18 mouse cellular contexts compared by ENCODE assay signal in the genomic region with DNA sequence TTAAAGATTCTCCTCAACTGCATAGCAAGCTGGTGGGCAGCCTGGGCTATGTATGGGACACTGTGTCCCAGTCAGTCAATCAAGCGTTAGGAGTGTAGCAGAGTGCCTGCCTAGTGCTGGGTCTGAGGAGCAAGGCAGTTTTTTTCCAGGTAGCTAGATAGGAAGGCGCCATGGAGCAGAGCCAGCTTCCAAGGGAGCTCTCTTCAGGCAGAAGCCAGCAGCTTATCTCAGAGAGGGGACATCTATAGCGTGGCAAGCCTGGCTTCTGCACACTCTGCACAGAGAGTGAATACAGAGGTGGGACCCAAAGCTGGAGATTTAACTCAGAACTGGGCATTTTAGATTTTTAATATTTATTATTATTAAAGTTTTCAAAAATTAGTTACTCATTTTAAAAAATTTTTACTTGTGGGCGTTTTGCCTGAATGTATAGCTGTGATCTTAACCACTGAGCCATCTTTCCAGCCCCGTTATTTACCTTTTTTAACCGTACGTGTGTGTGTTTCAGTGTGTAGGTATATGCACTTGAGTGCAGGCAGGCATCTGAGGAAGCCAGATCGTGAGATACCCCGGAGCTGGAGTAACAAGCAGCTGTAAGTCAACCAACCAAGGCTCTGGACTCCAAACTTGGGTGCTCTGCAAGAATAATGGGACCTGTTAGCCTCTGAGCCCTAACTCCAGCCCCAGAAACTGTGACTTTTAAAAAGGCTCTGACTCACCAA. TPM values are rescaled to one million over a fixed set of nuclear protein-coding genes. Genes with fewer than 3 reads are reported as not detected.
DNase-seq lines count a peak whose midpoint lies in the region; ATAC-seq and TF ChIP-seq lines count a peak whose summit lies in the region.
"Had no signal": no experiment of that assay in that cellular context is flagged by ENCODE, and none has a peak within 500 bp of the region (broad histone marks: within the 10 kb centered on the region; RNA-seq: fewer than 3 reads in every experiment).

No protein-coding gene starts in this region.

- no peak overlapping the region for H3K4me3 ChIP-seq in heart, embryonic 13.5 days
- no peak overlapping the region for H3K4me3 ChIP-seq in stomach, embryonic 15.5 days (replicated peaks)
- H3K4me3 ChIP-seq in stomach, postnatal 0 days (ENCODE audit: low read depth, low read length): no peak overlapping the region
- no peak overlapping the region for H3K4me3 ChIP-seq in midbrain, postnatal 0 days (ENCODE audit: low read depth, low read length)
- H3K4me3 ChIP-seq: megakaryocyte, embryonic 14.5 days had no signal

- no peaks in the 10 kb centered on the region for H3K27me3 ChIP-seq in heart, embryonic 13.5 days (replicated peaks)
- H3K27me3 ChIP-seq in stomach, embryonic 15.5 days (replicated peaks): no peaks in the 10 kb centered on the region
- H3K27me3 ChIP-seq in stomach, postnatal 0 days (ENCODE audit: control insufficient read depth, insufficient read depth, low read length): no peaks in the 10 kb centered on the region
- no peaks in the 10 kb centered on the region for H3K27me3 ChIP-seq in midbrain, postnatal 0 days (ENCODE audit: insufficient read depth, low read length)
- H3K27me3 ChIP-seq: megakaryocyte, embryonic 14.5 days had no signal

- H3K36me3 ChIP-seq in heart, embryonic 13.5 days: no peaks in the 10 kb centered on the region
- H3K36me3 ChIP-seq in stomach, embryonic 15.5 days: no peaks in the 10 kb centered on the region
- H3K36me3 ChIP-seq in stomach, postnatal 0 days (ENCODE audit: control insufficient read depth, insufficient read depth, low read length): no peaks in the 10 kb centered on the region
- no peaks in the 10 kb centered on the region for H3K36me3 ChIP-seq in midbrain, postnatal 0 days (ENCODE audit: insufficient read depth, low read length)

- H3K27ac ChIP-seq in heart, embryonic 13.5 days (replicated peaks): peak overlapping the region; percentile 51
- peak overlapping the region; percentile 36; the same call in 1 of the 2 replicates for H3K27ac ChIP-seq in stomach, embryonic 15.5 days
- H3K27ac ChIP-seq in stomach, postnatal 0 days (replicated peaks): no peak overlapping the region
- H3K27ac ChIP-seq in midbrain, postnatal 0 days (ENCODE audit: low read depth, low read length): no peak overlapping the region
- H3K27ac ChIP-seq: hindbrain, postnatal 0 days had no signal

- no peak overlapping the region for H3K9ac ChIP-seq in heart, embryonic 13.5 days
- no peak overlapping the region for H3K9ac ChIP-seq in stomach, embryonic 15.5 days
- H3K9ac ChIP-seq in stomach, postnatal 0 days (ENCODE audit: low read length): no peak overlapping the region
- no peak overlapping the region for H3K9ac ChIP-seq in midbrain, postnatal 0 days (replicated peaks; ENCODE audit: low read length, poor library complexity, severe bottlenecking)

- peak; percentile 49 to 61 for DNase-seq in cerebellum, postnatal 10 days
- no peak for DNase-seq in heart, postnatal 25 days (ENCODE audit: low spot score)
- no peak for DNase-seq in stomach, postnatal 0 days (ENCODE audit: low spot score)
- DNase-seq in midbrain, postnatal 0 days (ENCODE audit: low spot score): no peak
- DNase-seq in retina, embryonic 14.5 days (ENCODE audit: low spot score): no peak
- DNase-seq: kidney, adult 18-20 months; right cerebral cortex, adult 18-20 months; thymus, adult 18-20 months had no signal

- H3K9me3 ChIP-seq in heart, embryonic 13.5 days: peaks cover 5% of the 10 kb centered on the region; the same call in 1 of the 2 replicates
- no peaks in the 10 kb centered on the region for H3K9me3 ChIP-seq in stomach, embryonic 15.5 days
- H3K9me3 ChIP-seq in stomach, postnatal 0 days (ENCODE audit: control insufficient read depth, low read length): no peaks in the 10 kb centered on the region
- no peaks in the 10 kb centered on the region for H3K9me3 ChIP-seq in midbrain, postnatal 0 days (ENCODE audit: low read length)

- intact Hi-C loops in heart, postnatal 25 days (cut with DNase I): no loop called here

- H3K4me2 ChIP-seq in heart, embryonic 13.5 days: no peak overlapping the region
- no peak overlapping the region for H3K4me2 ChIP-seq in stomach, embryonic 15.5 days
- no peak overlapping the region for H3K4me2 ChIP-seq in stomach, postnatal 0 days (replicated peaks; ENCODE audit: low read depth)
- H3K4me2 ChIP-seq in midbrain, postnatal 0 days (ENCODE audit: low read depth, low read length, poor library complexity, severe bottlenecking): no peak overlapping the region

- 50% methylated on average over 9 of the region's 9 CpGs for WGBS in heart, embryonic 13.5 days
- 69% methylated on average over 9 of the region's 9 CpGs for WGBS in stomach, embryonic 15.5 days
- WGBS in stomach, postnatal 0 days: 72% methylated on average over 9 of the region's 9 CpGs
- WGBS in midbrain, postnatal 0 days: 88% methylated on average over 9 of the region's 9 CpGs

- peaks cover 19% of the 10 kb centered on the region for H3K4me1 ChIP-seq in heart, embryonic 13.5 days
- peaks cover 10% of the 10 kb centered on the region for H3K4me1 ChIP-seq in stomach, embryonic 15.5 days
- no peaks in the 10 kb centered on the region for H3K4me1 ChIP-seq in stomach, postnatal 0 days (replicated peaks; ENCODE audit: control insufficient read depth, insufficient read depth)
- H3K4me1 ChIP-seq in midbrain, postnatal 0 days (ENCODE audit: insufficient read depth, low read length): no peaks in the 10 kb centered on the region

- ATAC-seq in cerebellum, adult (ENCODE audit: insufficient number of reproducible peaks, low FRiP score, low TSS enrichment): no peak
- ATAC-seq in heart, embryonic 13.5 days (ENCODE audit: extremely low read depth, insufficient number of reproducible peaks, low FRiP score, low TSS enrichment): no peak
- ATAC-seq in stomach, embryonic 15.5 days (ENCODE audit: insufficient read depth, low FRiP score, low read depth): no peak
- ATAC-seq in stomach, postnatal 0 days (ENCODE audit: low FRiP score, low TSS enrichment): no peak; the same call in 1 of the 2 replicates
- no peak for ATAC-seq in midbrain, postnatal 0 days (ENCODE audit: low FRiP score)
- ATAC-seq: activated CD4-positive, CD25-positive, alpha-beta regulatory T cell, adult 4 months; forebrain, embryonic 14.5 days; hindbrain, postnatal 0 days; lung, postnatal 0 days; midbrain, embryonic 16.5 days had no signal

- no peak for TF ChIP-seq EP300 in stomach, postnatal 0 days (optimal IDR thresholded peaks at IDR 0.05)

- no peak for TF ChIP-seq CTCF in stomach, postnatal 0 days (IDR thresholded peaks at IDR 0.05; ENCODE audit: low read depth)
- TF ChIP-seq CTCF in midbrain, postnatal 0 days (IDR thresholded peaks at IDR 0.05): no peak

RNA-seq across cellular contexts. Expression of gene Arrb1, which starts 19.0 kb away (rescaled TPM):
- 6.8 and 8.4 TPM in 2 replicates for polyA plus RNA-seq in heart, embryonic 13.5 days (2015; fragmentation: Nextera tagmentation; extraction: Ambion mirVana)
- total RNA-seq in heart, postnatal 25 days (2021): 10 to 100 TPM; 17.2 to 26.4 TPM
- 11.4 and 13.5 TPM in 2 replicates for polyA plus RNA-seq in stomach, embryonic 15.5 days (2015; fragmentation: Nextera tagmentation; extraction: Ambion mirVana)
- 3.6 and 4.4 TPM in 2 replicates for polyA plus RNA-seq in stomach, postnatal 0 days (2015; fragmentation: Nextera tagmentation; extraction: Ambion mirVana)
- total RNA-seq in midbrain, postnatal 0 days (2014; rRNA removed): 118 and 163 TPM in 2 replicates
- polyA plus RNA-seq in midbrain, postnatal 0 days (2015; fragmentation: Nextera tagmentation; extraction: Ambion mirVana): 14.2 and 15.0 TPM in 2 replicates

RNA-seq across cellular contexts. Expression of gene Rps3, which starts 32.7 kb away (rescaled TPM):
- 492 and 539 TPM in 2 replicates for polyA plus RNA-seq in heart, embryonic 13.5 days (2015; fragmentation: Nextera tagmentation; extraction: Ambion mirVana)
- total RNA-seq in heart, postnatal 25 days (2021): 100 to 1,000 TPM; 306 to 340 TPM
- polyA plus RNA-seq in stomach, embryonic 15.5 days (2015; fragmentation: Nextera tagmentation; extraction: Ambion mirVana): 765 and 776 TPM in 2 replicates
- polyA plus RNA-seq in stomach, postnatal 0 days (2015; fragmentation: Nextera tagmentation; extraction: Ambion mirVana): 688 and 733 TPM in 2 replicates
- 440 and 661 TPM in 2 replicates for total RNA-seq in midbrain, postnatal 0 days (2014; rRNA removed)
- 440 and 453 TPM in 2 replicates for polyA plus RNA-seq in midbrain, postnatal 0 days (2015; fragmentation: Nextera tagmentation; extraction: Ambion mirVana)

RNA-seq across cellular contexts. Expression of gene Klhl35, which starts 50.4 kb away (rescaled TPM):
- polyA plus RNA-seq in heart, embryonic 13.5 days (2015; fragmentation: Nextera tagmentation; extraction: Ambion mirVana): 0.45 and 0.84 TPM in 2 replicates
- not detected for total RNA-seq in heart, postnatal 25 days (2021)
- 0.58 and 0.78 TPM in 2 replicates for polyA plus RNA-seq in stomach, embryonic 15.5 days (2015; fragmentation: Nextera tagmentation; extraction: Ambion mirVana)
- polyA plus RNA-seq in stomach, postnatal 0 days (2015; fragmentation: Nextera tagmentation; extraction: Ambion mirVana): 0.97 and 1.3 TPM in 2 replicates
- total RNA-seq in midbrain, postnatal 0 days (2014; rRNA removed): 1.4 and 3.9 TPM in 2 replicates
- polyA plus RNA-seq in midbrain, postnatal 0 days (2015; fragmentation: Nextera tagmentation; extraction: Ambion mirVana): 2.1 and 2.4 TPM in 2 replicates
- total RNA-seq: hematopoietic stem cell, adult 5-6 weeks had no signal
- polyA plus RNA-seq: activated CD4-positive, CD25-positive, alpha-beta regulatory T cell, adult 4 months had no signal

Comparison
In these comparisons a context has a peak if more than half of its experiments do, and no peak if none do; other contexts are left out.
1. H3K27ac ChIP-seq: peak in heart, embryonic 13.5 days (single experiment) and stomach, embryonic 15.5 days (single experiment); none in stomach, postnatal 0 days (single experiment) and midbrain, postnatal 0 days (single experiment).
2. DNase-seq: peak in cerebellum, postnatal 10 days (2 of 2); none in heart, postnatal 25 days (single experiment), stomach, postnatal 0 days (single experiment), midbrain, postnatal 0 days (single experiment) and retina, embryonic 14.5 days (single experiment).